Mouse (Mus musculus): ENCODE measurements around the gene 4921536K21Rik.

Gene 4921536K21Rik

DNA sequence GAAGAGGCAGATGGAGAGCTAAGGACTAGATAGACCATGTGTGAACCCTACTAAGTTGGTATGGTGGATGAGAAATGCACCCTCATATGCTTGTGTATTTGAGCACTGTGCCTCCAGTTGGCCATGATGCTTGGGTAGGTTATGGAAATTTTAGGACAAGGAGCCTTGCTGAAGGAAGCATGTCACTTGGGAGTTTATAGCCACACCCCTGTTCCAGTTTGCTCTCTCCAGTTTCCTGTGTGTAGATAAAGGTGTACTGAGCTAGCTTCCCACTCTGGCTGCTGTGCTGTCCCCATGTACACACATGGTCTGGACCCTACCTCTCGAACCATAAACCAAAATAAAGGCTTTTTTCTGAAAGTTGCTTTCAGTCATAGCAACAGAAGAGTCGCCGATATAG, 40.7 kb downstream of the 4921536K21Rik start:
- no peak for DNase-seq (ENCODE audit: low spot score)

DNA sequence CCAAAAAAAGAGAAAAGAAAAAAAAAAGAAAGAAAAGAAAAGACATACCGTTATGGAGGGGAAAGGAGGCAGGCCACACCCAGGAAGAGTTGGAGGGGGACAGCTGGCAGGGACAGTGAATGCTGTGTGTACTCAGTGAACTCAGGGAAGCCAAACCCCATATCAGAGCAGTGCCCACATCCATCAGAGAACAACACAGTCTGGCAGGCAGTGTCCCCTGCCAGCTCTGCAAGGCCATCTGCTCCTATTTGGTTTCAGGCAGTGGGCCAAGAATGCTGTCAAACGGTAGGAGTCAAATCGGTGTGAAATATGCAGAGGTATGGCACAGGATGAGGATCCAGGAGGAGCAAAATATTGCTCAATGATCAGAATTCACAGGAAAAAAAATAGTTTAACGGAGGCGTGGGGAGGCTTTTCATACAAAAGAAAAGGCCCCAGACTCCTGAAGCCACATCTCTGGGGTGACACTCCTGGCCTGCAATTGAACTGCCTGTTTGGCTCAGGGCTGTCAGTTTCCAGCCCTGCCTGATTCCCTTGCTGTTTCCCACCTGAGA, 41.3 kb downstream of the 4921536K21Rik start:
- no peak for DNase-seq (ENCODE audit: low spot score)

DNA sequence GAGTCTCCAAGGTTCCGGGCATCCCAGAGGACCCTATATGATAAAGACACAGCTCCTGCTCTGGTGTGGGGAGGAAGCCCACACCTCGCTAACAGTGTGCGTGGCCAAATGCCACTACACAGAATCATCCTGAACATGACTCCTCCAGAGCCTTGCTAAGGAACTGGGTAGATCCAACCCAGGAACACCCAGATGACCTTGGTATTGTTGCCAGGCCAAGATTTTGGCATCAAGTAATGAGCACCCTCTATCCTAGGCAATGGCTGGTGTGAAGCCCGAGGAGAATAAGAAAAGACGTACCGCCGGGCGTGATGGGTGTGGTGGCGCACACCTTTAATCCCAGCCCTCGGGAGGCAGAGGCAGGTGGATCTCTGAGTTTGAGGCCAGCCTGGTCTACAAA, 41.9 kb downstream of the 4921536K21Rik start:
- no peak for DNase-seq (ENCODE audit: low spot score)

DNA sequence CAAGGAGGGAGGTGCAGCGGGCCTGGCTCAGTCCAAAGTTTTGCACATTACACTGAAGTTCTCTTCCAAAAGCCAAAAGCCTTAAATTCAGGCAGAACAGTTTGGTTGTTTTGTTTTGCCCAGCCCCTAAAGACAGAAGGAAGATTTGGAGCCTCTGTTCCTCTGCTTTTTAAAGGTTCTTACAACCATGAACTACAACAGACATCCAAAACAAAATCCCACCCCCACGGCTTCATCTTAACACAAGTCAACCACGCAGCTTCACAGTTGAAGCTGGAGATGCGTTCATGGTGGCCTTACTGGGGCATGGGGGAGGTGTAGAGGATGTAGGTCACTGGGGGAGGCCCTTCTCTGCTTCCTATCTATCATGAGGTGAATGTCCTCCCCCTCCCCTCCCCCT, 43.0 kb downstream of the 4921536K21Rik start:
- DNase-seq (ENCODE audit: low spot score) = no peak

DNA sequence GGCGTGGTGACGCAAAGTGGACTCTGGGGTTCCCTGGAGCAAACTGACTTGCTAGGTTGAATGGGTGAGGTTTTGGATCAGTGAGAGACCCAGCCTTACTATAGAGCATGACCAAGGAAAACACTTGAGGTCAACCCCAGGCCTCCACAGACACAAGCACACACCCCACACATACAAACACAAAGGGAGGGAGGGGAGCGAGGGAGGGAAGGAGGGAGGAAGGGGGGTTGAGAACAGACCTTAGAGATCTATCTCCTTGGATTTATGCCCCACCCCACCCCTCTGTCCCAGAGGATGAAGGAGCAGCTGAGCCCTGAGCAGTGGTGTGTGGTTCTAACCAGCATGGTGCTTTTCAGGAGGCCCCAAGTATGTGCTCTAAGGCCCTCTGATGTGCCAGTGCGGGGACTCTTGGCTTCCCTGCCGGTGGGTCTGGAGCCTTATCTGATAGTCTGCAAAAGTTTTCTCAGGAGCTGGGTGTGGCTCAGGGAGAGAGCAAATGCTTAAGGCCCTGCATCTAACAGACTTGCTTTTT, 44.1 kb downstream of the 4921536K21Rik start:
- DNase-seq (ENCODE audit: low spot score) = no peak

DNA sequence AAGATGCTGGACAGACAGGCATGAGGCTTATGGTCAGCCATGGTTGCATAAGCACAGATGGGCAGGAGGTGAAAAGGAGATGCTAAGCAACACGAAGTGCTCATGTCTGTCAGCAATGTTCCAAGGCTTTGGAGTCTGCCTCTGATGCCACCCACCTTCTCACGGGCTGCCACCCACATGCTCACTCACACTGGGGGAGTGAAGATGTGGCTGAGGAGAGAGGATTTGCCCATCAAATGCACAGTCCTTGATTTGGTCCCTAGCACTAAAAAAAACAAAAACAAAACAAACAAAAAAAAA, 44.6 kb downstream of the 4921536K21Rik start:
- DNase-seq (ENCODE audit: low spot score) = no peak

DNA sequence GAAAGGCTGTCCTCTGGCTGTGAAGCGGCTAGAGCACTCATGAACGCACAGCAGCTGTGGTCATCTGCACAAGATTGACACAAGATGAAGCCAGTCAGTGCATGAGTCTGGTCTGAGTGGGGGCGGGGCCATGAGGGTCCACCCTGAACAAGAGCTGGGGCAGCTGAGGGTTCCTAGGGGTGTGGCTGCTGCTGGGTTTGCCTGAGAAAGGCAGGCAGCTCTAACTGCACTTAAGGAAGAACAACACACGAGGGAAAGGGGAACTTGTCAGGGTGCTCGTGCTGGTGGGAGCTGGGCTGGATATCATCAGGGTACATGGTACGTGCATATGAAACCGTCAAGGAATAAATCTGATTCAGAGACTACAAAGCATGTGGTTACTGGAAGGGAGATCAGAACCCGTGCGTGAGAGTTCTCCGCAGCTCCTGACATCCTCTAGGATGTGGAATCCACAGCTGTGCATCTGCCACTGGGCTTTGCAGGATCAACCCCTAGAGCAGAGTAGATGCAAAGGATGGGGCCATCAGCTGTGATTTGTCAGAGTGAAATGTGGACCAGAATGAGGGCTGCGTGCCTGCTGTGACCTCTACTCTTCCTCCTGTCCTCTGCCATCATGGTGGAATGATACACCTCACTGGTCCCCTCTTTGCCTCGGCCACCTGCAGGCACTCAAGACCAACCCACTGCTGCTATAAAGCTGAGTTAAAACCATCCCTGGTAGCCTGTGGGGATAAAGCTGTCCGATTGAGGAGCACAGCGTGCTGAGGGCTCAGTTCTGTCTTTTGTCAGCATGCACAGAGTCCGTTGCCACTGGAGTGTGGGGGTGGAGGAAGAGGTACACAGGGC, 45.2 kb downstream of the 4921536K21Rik start:
- DNase-seq (ENCODE audit: low spot score) = no peak

DNA sequence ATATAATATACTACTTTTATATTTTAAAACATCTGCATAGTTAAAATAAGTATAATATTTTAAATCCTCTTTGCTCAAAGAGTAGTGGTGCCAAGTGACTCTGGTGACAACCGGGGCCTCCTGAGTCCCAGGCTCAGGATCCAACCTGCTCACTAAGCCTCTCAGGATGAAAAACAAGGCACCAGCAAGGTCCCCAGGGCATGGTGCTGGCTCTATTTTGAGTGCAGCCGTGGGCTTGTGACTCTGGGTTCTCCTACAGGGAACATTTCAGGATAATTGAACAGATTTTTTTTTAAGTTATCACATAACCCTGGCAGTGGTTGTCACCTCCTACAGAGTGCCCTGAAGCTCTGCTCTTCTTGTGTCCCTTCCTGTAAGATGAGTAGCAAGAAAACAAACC, 48.5 kb downstream of the 4921536K21Rik start:
- DNase-seq (ENCODE audit: low spot score) = no peak

DNA sequence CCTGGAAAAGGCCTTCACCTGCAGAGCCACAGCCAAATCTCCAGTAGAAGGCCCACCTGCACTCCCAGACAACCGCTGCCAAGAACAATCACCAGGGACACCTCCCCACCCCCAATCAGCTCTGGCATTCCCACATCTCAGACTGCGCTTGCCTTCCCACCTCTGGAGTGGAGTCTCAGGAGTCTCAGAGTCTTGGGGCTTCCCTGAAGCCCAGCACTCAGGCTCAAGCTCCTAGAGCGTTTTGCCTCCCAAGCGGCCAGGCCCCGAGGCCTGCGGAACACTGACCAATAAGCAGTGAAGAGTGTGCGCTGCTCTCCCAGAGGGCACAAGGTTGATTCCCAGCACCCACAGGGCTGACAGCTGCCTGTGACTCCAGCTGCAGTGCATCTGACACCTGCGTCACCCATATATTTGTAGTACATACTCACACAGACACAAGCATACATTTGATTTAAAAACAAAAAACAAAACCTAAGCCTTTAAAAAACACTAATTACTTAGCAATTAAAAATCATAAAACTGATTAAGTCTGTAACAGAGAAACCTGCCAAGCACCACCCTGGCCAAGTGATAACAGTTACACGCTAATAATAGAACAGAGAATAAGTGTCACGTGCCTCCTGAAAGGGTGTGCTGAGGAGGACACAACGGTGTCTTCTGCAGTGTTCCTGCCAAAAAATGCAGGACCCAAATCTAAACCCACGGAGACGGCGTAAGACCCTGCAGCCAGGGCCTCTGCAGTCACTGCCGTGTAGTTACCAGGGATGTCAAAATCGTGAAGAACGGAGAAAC, 50.8 kb downstream of the 4921536K21Rik start:
- DNase-seq (ENCODE audit: low spot score) = no peak

Measured in ovary, postnatal 14 days (tissue).